Mouse (Mus musculus): Measurements from ENCODE around the gene L3mbtl3. TPM values are rescaled to one million over a fixed set of nuclear protein-coding genes. Genes with fewer than 3 reads are reported as not detected.

L3mbtl3 gene
- polyA plus RNA-seq, 1 experiment from 2014 or later = 4.1 TPM

GRCm38 (mm10) chr10:26228187-26228586 lies 147.6 kb downstream of the L3mbtl3 start:
- H3K27me3 ChIP-seq (replicated peaks) = no peaks in the 10 kb centered on the region
- H3K27ac ChIP-seq = no peak overlapping the region
- H3K4me2 ChIP-seq = no peak overlapping the region
- ATAC-seq = no peak
- H3K9me3 ChIP-seq (replicated peaks) = no peaks in the 10 kb centered on the region
- no peaks in the 10 kb centered on the region for H3K36me3 ChIP-seq
- H3K4me1 ChIP-seq = no peaks in the 10 kb centered on the region
- no peak overlapping the region for H3K9ac ChIP-seq
- H3K4me3 ChIP-seq = no peak overlapping the region

GRCm38 (mm10) chr10:26226734-26227133 lies 149.0 kb downstream of the L3mbtl3 start:
- ATAC-seq = no peak
- H3K27ac ChIP-seq = no peak overlapping the region
- 49% methylated on average over 2 of the region's 2 CpGs for WGBS (ENCODE audit: insufficient replicate concordance)
- H3K36me3 ChIP-seq = no peaks in the 10 kb centered on the region
- no peak overlapping the region for H3K4me2 ChIP-seq
- no peak overlapping the region for H3K9ac ChIP-seq
- H3K9me3 ChIP-seq (replicated peaks) = no peaks in the 10 kb centered on the region
- H3K4me1 ChIP-seq = no peaks in the 10 kb centered on the region
- no peaks in the 10 kb centered on the region for H3K27me3 ChIP-seq (replicated peaks)
- H3K4me3 ChIP-seq = no peak overlapping the region

- 74% methylated on average over 5 of the region's 5 CpGs for WGBS (ENCODE audit: insufficient replicate concordance)
- Histone ChIP-seq H3K9ac (no peak overlapping the region), H3K27me3 (replicated peaks) (no peaks in the 10 kb centered on the region), H3K4me3 (no peak overlapping the region), H3K36me3 (no peaks in the 10 kb centered on the region), H3K4me1 (no peaks in the 10 kb centered on the region), H3K4me2 (no peak overlapping the region), H3K27ac (no peak overlapping the region), H3K9me3 (replicated peaks) (no peaks in the 10 kb centered on the region)
- no peak for ATAC-seq
Observed at GRCm38 (mm10) chr10:26226241-26226640, 149.5 kb downstream of the L3mbtl3 start.

Small RNA genes within 50 kb of the gene (microRNA-seq; reads per million reads assigned to microRNA genes)
- gene Gm27754 = not detected

Other genes starting within 250 kb of the L3mbtl3 start
- not detected in 2 replicates for gene Samd3, start 146.3 kb downstream of the L3mbtl3 start, polyA plus RNA-seq (2016; fragmentation: Nextera tagmentation; extraction: Ambion mirVana)